Mouse (Mus musculus) stomach, postnatal 0 days (tissue): ENCODE data around the gene Gm11639. TPM values are rescaled to one million over a fixed set of nuclear protein-coding genes. Genes with fewer than 3 reads are reported as not detected.

Experiments used
- ATAC-seq: fragments of 200-750 bp; cut with Nextera tagmentation; 2 replicates; pipeline ENCODE4 v1.8.0; 2017; ENCODE audit not compliant: low FRiP score, low TSS enrichment
- DNase-seq: peaks from one replicate; pipeline ENCODE4 v3.0.0-alpha.2; 2016; ENCODE audit warnings: low spot score
- H3K27ac ChIP-seq: fragments of 300-500 bp; sonication (generic); replicated peaks from 2 replicates; pipeline ENCODE4 v1.5.1; 2014; ENCODE audit warnings: mild to moderate bottlenecking, control low read depth
- H3K27me3 ChIP-seq: fragments of 300-500 bp; sonication (generic); 2 replicates; pipeline ENCODE4 v1.6.1; 2014; ENCODE audit warnings: low read length; ENCODE audit not compliant: control insufficient read depth, insufficient read depth
- H3K36me3 ChIP-seq: fragments of 300-500 bp; sonication (generic); 2 replicates; pipeline ENCODE4 v1.6.1; 2014; ENCODE audit warnings: low read length, mixed read lengths; ENCODE audit not compliant: control insufficient read depth, insufficient read depth
- H3K4me1 ChIP-seq: fragments of 300-500 bp; sonication (generic); replicated peaks from 2 replicates; pipeline ENCODE4 v1.6.1; 2014; ENCODE audit warnings: antibody characterized with exemption; ENCODE audit not compliant: control insufficient read depth, insufficient read depth
- H3K4me2 ChIP-seq: fragments of 300-500 bp; sonication (generic); replicated peaks from 2 replicates; pipeline ENCODE4 v1.6.1; 2014; ENCODE audit warnings: low read depth, mild to moderate bottlenecking, control low read depth, moderate library complexity
- H3K4me3 ChIP-seq: fragments of 300-500 bp; sonication (generic); 2 replicates; pipeline ENCODE4 v1.5.1; 2014; ENCODE audit warnings: low read depth, low read length, control low read depth
- H3K9ac ChIP-seq: fragments of 300-500 bp; sonication (generic); 2 replicates; pipeline ENCODE4 v1.6.1; 2014; ENCODE audit warnings: mild to moderate bottlenecking, low read length, control low read depth, mixed read lengths
- H3K9me3 ChIP-seq: fragments of 300-500 bp; sonication (generic); 2 replicates; pipeline ENCODE4 v1.6.1; 2016; ENCODE audit warnings: low read length; ENCODE audit not compliant: control insufficient read depth
- CTCF ChIP-seq: IDR thresholded peaks from 2 replicates; pipeline ENCODE4 v1.5.1; 2016; ENCODE audit warnings: antibody characterized with exemption, low read depth, mild to moderate bottlenecking, moderate library complexity
- EP300 ChIP-seq: optimal IDR thresholded peaks from 2 replicates; pipeline ENCODE3; 2016; ENCODE audit warnings: antibody characterized with exemption
- WGBS: fragments of 180-500 bp; shearing (Covaris S2); extraction: QIAGEN DNeasy Blood & Tissue Kit; methylation state at CpG from one replicate; pipeline ENCODE4 v1.1.7; 2014; 5-methylcytosine and 5-hydroxymethylcytosine counted together
- polyA plus RNA-seq: library from polyadenylated mRNA; unstranded; fragments of >200 nt; fragmentation: Nextera tagmentation; extraction: Ambion mirVana; gene quantifications from 2 replicates; pipeline ENCODE4 v1.2.1, GENCODE M21; 2015

The Gm11639 gene
- polyA plus RNA-seq, 1 experiment from 2014 or later = 0.01 TPM

GRCm38 (mm10) chr11:104944723-104945122, 259.2 kb downstream of the Gm11639 start:
- ATAC-seq (no peak), DNase-seq (no peak)
- Histone ChIP-seq H3K27ac (no peak overlapping the region), H3K9ac (no peak overlapping the region), H3K4me2 (no peak overlapping the region), H3K9me3 (no peaks in the 10 kb centered on the region), H3K27me3 (no peaks in the 10 kb centered on the region), H3K4me3 (no peak overlapping the region), H3K36me3 (no peaks in the 10 kb centered on the region), H3K4me1 (no peaks in the 10 kb centered on the region)
- TF ChIP-seq CTCF (no peak), EP300 (no peak)
- WGBS = 67% methylated on average over 2 of the region's 2 CpGs

- Histone ChIP-seq H3K9me3 (no peaks in the 10 kb centered on the region), H3K9ac (no peak overlapping the region), H3K27me3 (no peaks in the 10 kb centered on the region), H3K36me3 (no peaks in the 10 kb centered on the region), H3K27ac (no peak overlapping the region), H3K4me2 (no peak overlapping the region), H3K4me1 (no peaks in the 10 kb centered on the region), H3K4me3 (no peak overlapping the region)
- TF ChIP-seq EP300 (no peak), CTCF (no peak)
- 50% methylated on average over 4 of the region's 4 CpGs for WGBS
- DNase-seq (no peak), ATAC-seq (no peak)
Observed at GRCm38 (mm10) chr11:104952349-104952748, 266.8 kb downstream of the Gm11639 start.

- no peaks in the 10 kb centered on the region for H3K36me3 ChIP-seq
- no peak overlapping the region for H3K9ac ChIP-seq
- H3K4me3 ChIP-seq = no peak overlapping the region
- no peak overlapping the region for H3K4me2 ChIP-seq
- WGBS = 93% methylated on average over 1 of the region's 1 CpGs
- no peak overlapping the region for H3K27ac ChIP-seq
- DNase-seq = no peak
- TF ChIP-seq CTCF (no peak), EP300 (no peak)
- ATAC-seq = no peak
- no peaks in the 10 kb centered on the region for H3K27me3 ChIP-seq
- H3K9me3 ChIP-seq = no peaks in the 10 kb centered on the region
- H3K4me1 ChIP-seq = no peaks in the 10 kb centered on the region
Observed at GRCm38 (mm10) chr11:104967862-104968261, 282.4 kb downstream of the Gm11639 start.

GRCm38 (mm10) chr11:104968388-104968787, 282.9 kb downstream of the Gm11639 start:
- no peaks in the 10 kb centered on the region for H3K36me3 ChIP-seq
- no peaks in the 10 kb centered on the region for H3K9me3 ChIP-seq
- no peaks in the 10 kb centered on the region for H3K4me1 ChIP-seq
- no peak overlapping the region for H3K9ac ChIP-seq
- no peak for TF ChIP-seq EP300
- TF ChIP-seq CTCF = no peak
- DNase-seq (no peak), ATAC-seq (no peak)
- no peak overlapping the region for H3K4me2 ChIP-seq
- WGBS = 91% methylated on average over 2 of the region's 2 CpGs
- no peak overlapping the region for H3K4me3 ChIP-seq
- no peak overlapping the region for H3K27ac ChIP-seq
- no peaks in the 10 kb centered on the region for H3K27me3 ChIP-seq

- H3K4me2 ChIP-seq = no peak overlapping the region
- DNase-seq (no peak), ATAC-seq (no peak)
- TF ChIP-seq CTCF = no peak
- no peak for TF ChIP-seq EP300
- H3K9ac ChIP-seq = no peak overlapping the region
- H3K4me3 ChIP-seq = no peak overlapping the region
- no peak overlapping the region for H3K27ac ChIP-seq
- H3K27me3 ChIP-seq = no peaks in the 10 kb centered on the region
- no peaks in the 10 kb centered on the region for H3K4me1 ChIP-seq
- WGBS = 6% methylated on average over 4 of the region's 4 CpGs
- H3K36me3 ChIP-seq = no peaks in the 10 kb centered on the region
- H3K9me3 ChIP-seq = no peaks in the 10 kb centered on the region
Observed at GRCm38 (mm10) chr11:104971322-104971721, 285.8 kb downstream of the Gm11639 start.

- Histone ChIP-seq H3K27me3 (no peaks in the 10 kb centered on the region), H3K27ac (no peak overlapping the region), H3K9me3 (no peaks in the 10 kb centered on the region), H3K4me2 (no peak overlapping the region), H3K36me3 (no peaks in the 10 kb centered on the region), H3K4me3 (no peak overlapping the region), H3K9ac (no peak overlapping the region), H3K4me1 (no peaks in the 10 kb centered on the region)
- 58% methylated on average over 8 of the region's 8 CpGs for WGBS
- DNase-seq (no peak), ATAC-seq (no peak)
- TF ChIP-seq EP300 = no peak
- no peak for TF ChIP-seq CTCF
Observed at GRCm38 (mm10) chr11:104972480-104972879, 287.0 kb downstream of the Gm11639 start.
